Mouse (Mus musculus) CH12.LX (cell line): ENCODE measurements around the gene Fam107b. TPM values are rescaled to one million over a fixed set of nuclear protein-coding genes. Genes with fewer than 3 reads are reported as not detected.

ENCODE experiments used
- DNase-seq: peaks from one replicate; pipeline ENCODE4 v3.0.0-alpha.2; 2013; ENCODE audit errors: extremely low read depth
- H3K27ac ChIP-seq: 2 replicates; pipeline ENCODE4 v1.5.1; 2012; ENCODE audit warnings: low read depth, mild to moderate bottlenecking, control low read depth, moderate library complexity; ENCODE audit not compliant: insufficient read depth
- H3K27me3 ChIP-seq: replicated peaks from 2 replicates; pipeline ENCODE3; 2012; ENCODE audit warnings: inconsistent platforms
- H3K36me3 ChIP-seq, 2 experiments: replicated peaks in 1 of 2; 2 replicates each; pipeline versions ENCODE3 to v1.6.1; 2012; ENCODE audit warnings: inconsistent platforms in 1 of 2, low read length in 1 of 2, mild to moderate bottlenecking in 1 of 2, mixed read lengths in 1 of 2, moderate library complexity in 1 of 2; ENCODE audit not compliant: control insufficient read depth in 1 of 2, insufficient read depth in 1 of 2
- H3K4me1 ChIP-seq, 2 experiments: 2 replicates each; pipeline ENCODE4 v1.6.1; 2012; ENCODE audit warnings: inconsistent platforms in 1 of 2, moderate library complexity in 1 of 2; ENCODE audit not compliant: insufficient read depth in 2 of 2, control insufficient read depth in 1 of 2
- H3K4me2 ChIP-seq: 2 replicates; pipeline ENCODE4 v1.6.1; 2012; ENCODE audit warnings: low read depth, mild to moderate bottlenecking, control low read depth; ENCODE audit not compliant: poor library complexity, insufficient read depth, severe bottlenecking
- H3K4me3 ChIP-seq, 3 experiments: fragments of 150-350 bp in 1 of 3; sonication (generic) in 1 of 3; replicated peaks in 1 of 3; 2 replicates each; pipeline versions ENCODE3 to v1.5.1; 2011 to 2012; ENCODE audit warnings: low read depth in 2 of 3, low read length in 2 of 3, mild to moderate bottlenecking in 2 of 3, moderate library complexity in 2 of 3, control low read depth in 1 of 3, improper control_type of control experiment in 1 of 3, inconsistent platforms in 1 of 3, mixed read lengths in 1 of 3; ENCODE audit not compliant: poor library complexity in 1 of 3
- H3K79me2 ChIP-seq: replicated peaks from 2 replicates; pipeline ENCODE4 v1.6.1; 2012; ENCODE audit warnings: mild to moderate bottlenecking, moderate library complexity; ENCODE audit not compliant: control insufficient read depth, poor library complexity, insufficient read depth, severe bottlenecking; ENCODE audit errors: extremely low read depth
- H3K9ac ChIP-seq: 2 replicates; pipeline ENCODE4 v1.6.1; 2012; ENCODE audit warnings: low read depth, mild to moderate bottlenecking, control low read depth, moderate library complexity; ENCODE audit not compliant: insufficient read depth
- H3K9me3 ChIP-seq: replicated peaks from 2 replicates; pipeline ENCODE3; 2012; ENCODE audit warnings: low read length, inconsistent platforms, mixed read lengths
- CHD1 ChIP-seq: IDR thresholded peaks from 2 replicates; pipeline ENCODE4 v1.6.1; 2012; ENCODE audit warnings: low read depth, low read length, improper control_type of control experiment, inconsistent platforms
- CHD2 ChIP-seq: IDR thresholded peaks from 2 replicates; pipeline ENCODE4 v1.6.1; 2011; ENCODE audit warnings: low read length, improper control_type of control experiment
- CTCF ChIP-seq, 2 experiments: IDR thresholded peaks in 1 of 2; conservative IDR thresholded peaks in 1 of 2; 2 replicates each; pipeline ENCODE4 v1.5.1; 2011 to 2012; ENCODE audit warnings: low read depth in 2 of 2, low read length in 2 of 2, improper control_type of control experiment in 1 of 2, inconsistent platforms in 1 of 2, mild to moderate bottlenecking in 1 of 2, moderate library complexity in 1 of 2
- ELF1 ChIP-seq: IDR thresholded peaks from 2 replicates; pipeline ENCODE4 v1.6.1; 2014; ENCODE audit warnings: low read depth, mild to moderate bottlenecking, inconsistent platforms, low read length, improper control_type of control experiment
- EP300 ChIP-seq: IDR thresholded peaks from 2 replicates; pipeline ENCODE4 v1.6.1; 2011; ENCODE audit warnings: low read length, improper control_type of control experiment
- ETS1 ChIP-seq: conservative IDR thresholded peaks from 2 replicates; pipeline ENCODE4 v1.6.1; 2012; ENCODE audit warnings: low read depth, mild to moderate bottlenecking, inconsistent platforms, low read length, improper control_type of control experiment, moderate library complexity
- GABPA ChIP-seq: IDR thresholded peaks from 2 replicates; pipeline ENCODE4 v1.6.1; 2012; ENCODE audit warnings: low read depth, low read length, improper control_type of control experiment, inconsistent platforms; ENCODE audit not compliant: insufficient replicate concordance
- IRF4 ChIP-seq: IDR thresholded peaks from 2 replicates; pipeline ENCODE4 v1.6.1; 2014; ENCODE audit warnings: low read depth, mild to moderate bottlenecking, inconsistent platforms, low read length, improper control_type of control experiment
- JUN ChIP-seq: IDR thresholded peaks from 2 replicates; pipeline ENCODE4 v1.6.1; 2011; ENCODE audit warnings: low read depth, mild to moderate bottlenecking, low read length, improper control_type of control experiment, moderate library complexity; ENCODE audit not compliant: insufficient read depth
- MAFK ChIP-seq: IDR thresholded peaks from 2 replicates; pipeline ENCODE4 v1.6.1; 2011; ENCODE audit warnings: low read length, improper control_type of control experiment; ENCODE audit not compliant: insufficient replicate concordance
- MEF2A ChIP-seq: IDR thresholded peaks from 2 replicates; pipeline ENCODE4 v1.6.1; 2014; ENCODE audit warnings: low read depth, mild to moderate bottlenecking, inconsistent platforms, low read length, improper control_type of control experiment, borderline replicate concordance
- MXI1 ChIP-seq: IDR thresholded peaks from 2 replicates; pipeline ENCODE4 v1.6.1; 2011; ENCODE audit warnings: mild to moderate bottlenecking, low read depth, low read length, improper control_type of control experiment
- MYC ChIP-seq: IDR thresholded peaks from 2 replicates; pipeline ENCODE4 v1.6.1; 2011; ENCODE audit warnings: low read depth, mild to moderate bottlenecking, improper control_type of control experiment, low read length
- NELFE ChIP-seq: IDR thresholded peaks from 2 replicates; pipeline ENCODE4 v1.6.1; 2011; ENCODE audit warnings: low read depth, low read length, improper control_type of control experiment
- NRF1 ChIP-seq: IDR thresholded peaks from 2 replicates; pipeline ENCODE4 v1.6.1; 2014; ENCODE audit warnings: low read depth, mild to moderate bottlenecking, inconsistent platforms, low read length, improper control_type of control experiment, moderate library complexity
- PAX5 ChIP-seq: IDR thresholded peaks from 2 replicates; pipeline ENCODE4 v1.6.1; 2012; ENCODE audit warnings: low read length, inconsistent platforms, mixed read lengths
- RAD21 ChIP-seq: IDR thresholded peaks from 2 replicates; pipeline ENCODE4 v1.6.1; 2011; ENCODE audit warnings: low read depth, mild to moderate bottlenecking, low read length, improper control_type of control experiment, moderate library complexity
- SIN3A ChIP-seq: IDR thresholded peaks from 2 replicates; pipeline ENCODE4 v1.6.1; 2012; ENCODE audit warnings: low read length, improper control_type of control experiment, inconsistent platforms
- SMC3 ChIP-seq: IDR thresholded peaks from 2 replicates; pipeline ENCODE4 v1.6.1; 2011; ENCODE audit warnings: low read depth, low read length, improper control_type of control experiment
- TBP ChIP-seq: conservative IDR thresholded peaks from 2 replicates; pipeline ENCODE4 v1.6.1; 2011; ENCODE audit warnings: low read depth, low read length, improper control_type of control experiment
- TCF12 ChIP-seq: IDR thresholded peaks from 2 replicates; pipeline ENCODE4 v1.6.1; 2014; ENCODE audit warnings: low read depth, mild to moderate bottlenecking, inconsistent platforms, low read length, improper control_type of control experiment
- ZMIZ1 ChIP-seq: IDR thresholded peaks from 2 replicates; pipeline ENCODE4 v1.6.1; 2012; ENCODE audit warnings: low read depth, mild to moderate bottlenecking, inconsistent platforms, low read length, improper control_type of control experiment
- dilution Hi-C: fragments of 300-500 bp; cut with MboI; formaldehyde crosslinking; loops from 2 replicates; pipeline ENCODE4 v1.14.3; 2020; ENCODE audit warnings: low sequenced_read_pairs; ENCODE audit not compliant: extremely low pct_unique_long_range_greater_than_20kb, extremely low pct_ligation_motif_present
- in situ Hi-C: fragments of 300-500 bp; cut with MboI; formaldehyde crosslinking; loops from 3 replicates; pipeline ENCODE4 v1.14.3; 2019; ENCODE audit warnings: low sequenced_read_pairs, low pct_ligation_motif_present, low pct_unique_long_range_greater_than_20kb, mixed read lengths
- polyA plus RNA-seq: library from polyadenylated mRNA; unstranded; fragments of >175 nt; gene quantifications from 2 replicates; pipeline ENCODE4 v1.2.1, GENCODE M21; 2012; ENCODE audit warnings: low read depth; ENCODE audit not compliant: insufficient read length
- total RNA-seq, 2 experiments: library from RNA; depleted of rRNA; stranded (reverse); fragments of 300-350 nt in 1 of 2; fragments of >200 nt in 1 of 2; gene quantifications; 2 replicates each; pipeline ENCODE4 v1.2.3; 2012 to 2014

The Fam107b gene
- total and polyA plus RNA-seq, 3 experiments, result 42.6 to 113 (median 71.7) TPM

DNA sequence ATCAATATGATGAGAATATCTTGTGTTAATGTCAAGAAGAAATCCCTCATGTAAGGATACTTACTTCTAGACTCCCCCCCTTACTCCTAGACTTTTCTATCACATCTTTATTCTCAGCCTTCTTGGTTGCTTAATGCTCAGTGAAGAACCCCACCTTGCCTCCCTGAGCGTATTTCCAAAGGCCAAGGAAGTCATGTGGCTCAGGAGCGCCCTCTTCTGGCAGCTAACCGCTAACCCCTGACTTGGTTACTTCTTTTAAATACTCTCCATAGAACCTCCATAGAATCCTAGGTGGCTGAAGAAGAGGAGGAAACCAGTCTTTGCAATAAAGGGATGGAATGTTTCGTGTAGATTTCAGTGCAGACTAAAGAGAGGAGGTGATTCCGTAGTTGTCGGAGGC lies 199.0 kb downstream of the Fam107b start (continued):
- TF ChIP-seq RAD21 (peak; percentile 96), CTCF (conservative IDR thresholded peaks at IDR 0.05 in 1 of 2, IDR thresholded peaks at IDR 0.05 in 1 of 2; ENCODE audit: low read depth in 2 of 2, low read length in 2 of 2) (peak; percentile 75 to 88), ELF1 (no peak)

DNA sequence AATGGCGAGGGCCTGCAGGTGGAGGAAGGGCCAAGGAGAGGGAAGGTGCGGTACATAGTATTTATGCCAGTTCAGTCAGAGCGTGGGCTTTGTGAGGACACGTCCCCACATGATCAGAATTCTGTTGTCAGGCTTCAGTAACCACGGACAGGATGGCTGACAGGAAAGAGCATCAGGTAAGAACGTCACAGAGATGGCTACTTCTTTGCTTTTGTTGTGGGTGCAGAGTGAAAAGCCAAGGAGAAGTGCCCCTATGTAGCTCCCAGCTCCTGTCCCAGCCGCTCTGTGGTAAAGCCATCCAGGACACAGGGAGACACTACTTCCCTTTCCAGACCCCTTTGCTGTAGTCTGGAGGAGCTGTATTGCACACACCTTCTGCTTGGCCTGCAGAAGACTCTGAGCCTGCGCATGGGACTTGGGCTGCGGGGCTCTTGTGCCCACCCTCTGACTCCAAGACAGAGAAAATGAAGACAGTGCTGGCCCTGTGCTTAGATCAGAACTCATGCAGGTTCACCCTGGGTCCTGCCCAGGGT lies 199.6 kb downstream of the Fam107b start:
- H3K9ac ChIP-seq, result no peak overlapping the region
- in situ Hi-C loops (loop anchor here (10.0 kb wide), 1 partner anchor 235 kb away; no protein-coding TSS in a partner anchor), dilution Hi-C loops (no loop called here)
- no peak overlapping the region for H3K4me3 ChIP-seq
- no peak overlapping the region for H3K4me2 ChIP-seq
- peaks cover 15% of the 10 kb centered on the region for H3K79me2 ChIP-seq
- H3K27me3 ChIP-seq, result no peaks in the 10 kb centered on the region
- H3K36me3 ChIP-seq, result peaks cover 11 to 63% of the 10 kb centered on the region in 2 experiments
- H3K27ac ChIP-seq, result no peak overlapping the region
- peaks cover 3 to 36% of the 10 kb centered on the region in 2 experiments for H3K4me1 ChIP-seq
- DNase-seq, result no peak
- TF ChIP-seq IRF4 (no peak), MEF2A (no peak), NELFE (no peak), TCF12 (no peak), ETS1 (no peak), SIN3A (no peak), RAD21 (no peak), MYC (no peak), PAX5 (no peak), CTCF (conservative IDR thresholded peaks at IDR 0.05 in 1 of 2, IDR thresholded peaks at IDR 0.05 in 1 of 2; ENCODE audit: low read depth in 2 of 2, low read length in 2 of 2) (no peak), NRF1 (no peak), JUN (no peak), SMC3 (no peak), MAFK (no peak), CHD1 (no peak), EP300 (no peak)
- H3K9me3 ChIP-seq, result no peaks in the 10 kb centered on the region

DNA sequence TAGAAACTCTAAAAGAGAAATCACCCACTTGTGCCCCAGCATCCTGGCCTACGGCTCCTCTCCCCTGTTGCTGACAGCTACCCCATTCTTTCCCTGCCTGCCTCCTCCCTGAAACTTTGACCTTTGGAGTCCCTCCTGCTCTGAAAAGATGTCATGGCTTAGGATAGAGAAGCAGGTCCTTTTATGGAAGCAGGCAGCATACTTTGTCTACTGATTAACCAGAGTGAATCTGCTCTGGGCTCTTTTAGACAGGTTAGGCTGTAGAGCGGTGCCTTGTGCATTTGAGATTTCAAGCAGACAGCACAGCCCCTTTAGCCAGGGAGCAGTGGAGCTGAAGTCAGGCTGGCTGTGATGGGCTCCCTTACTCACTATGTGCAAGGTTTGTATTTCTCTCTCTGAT lies 200.1 kb downstream of the Fam107b start:
- no peak for DNase-seq
- Histone ChIP-seq H3K4me3 (no peak overlapping the region), H3K4me2 (no peak overlapping the region), H3K9ac (no peak overlapping the region), H3K9me3 (no peaks in the 10 kb centered on the region), H3K36me3 (peaks cover 14 to 62% of the 10 kb centered on the region in 2 experiments), H3K4me1 (peaks cover 3 to 31% of the 10 kb centered on the region in 2 experiments), H3K27me3 (no peaks in the 10 kb centered on the region), H3K79me2 (peaks cover 11% of the 10 kb centered on the region), H3K27ac (no peak overlapping the region)
- in situ Hi-C loops, result no loop called here
- dilution Hi-C loops, result no loop called here
- TF ChIP-seq JUN (no peak), GABPA (no peak), EP300 (no peak), TBP (no peak), CHD2 (no peak), ZMIZ1 (no peak), MEF2A (no peak), NRF1 (no peak), MXI1 (no peak)
